Mouse (Mus musculus): ENCODE data around the gene Ncoa1.

- TF ChIP-seq CTCF (IDR thresholded peaks at IDR 0.05; ENCODE audit: low read depth, low read length) = peak; percentile 43; the same call in 1 of the 2 replicates
- TF ChIP-seq POLR2A (IDR thresholded peaks at IDR 0.05; ENCODE audit: borderline replicate concordance, low read depth, low read length) = no peak
Observed at GRCm38 (mm10) chr12:4208405-4209133, 268.4 kb downstream of the Ncoa1 start.
